Mouse (Mus musculus) lung, adult 2 months (tissue): ENCODE measurements around the gene Trrap.
A peak's percentile ranks its signal among the peaks of the same experiment; 100 is the strongest.

ENCODE experiments used
- CTCF ChIP-seq: fragments of 200-500 bp; IDR thresholded peaks from 2 replicates; pipeline ENCODE4 v1.5.1; 2011; ENCODE audit warnings: mild to moderate bottlenecking, low read length, control low read depth; ENCODE audit not compliant: insufficient read depth
- POLR2A ChIP-seq: fragments of 200-500 bp; IDR thresholded peaks from 2 replicates; pipeline ENCODE4 v1.6.1; 2011; ENCODE audit warnings: low read depth, mild to moderate bottlenecking, control low read depth, low read length, borderline replicate concordance; ENCODE audit errors: extremely low read depth

- TF ChIP-seq CTCF (peak; percentile 43; the same call in 1 of the 2 replicates), POLR2A (no peak)
These were observed 33.6 kb upstream of the Trrap start for GRCm38 (mm10) chr5:144733953-144734352.
